Mouse (Mus musculus) MEL (cell line): Measurements from ENCODE around the gene Gstm4.

Source experiments
- CHD2 ChIP-seq: IDR thresholded peaks from 2 replicates; pipeline ENCODE4 v1.6.1; 2011; ENCODE audit warnings: low read length, improper control_type of control experiment
- CTCF ChIP-seq, 3 experiments: IDR thresholded peaks in 2 of 3; conservative IDR thresholded peaks in 1 of 3; 2 replicates each; pipeline ENCODE4 v1.5.1; 2011 to 2012; ENCODE audit warnings: low read length in 3 of 3, low read depth in 2 of 3, mild to moderate bottlenecking in 2 of 3, improper control_type of control experiment in 1 of 3, inconsistent platforms in 1 of 3, mixed read lengths in 1 of 3, moderate library complexity in 1 of 3; ENCODE audit not compliant: control insufficient read depth in 1 of 3, insufficient read depth in 1 of 3, poor library complexity in 1 of 3, severe bottlenecking in 1 of 3
- TAL1 ChIP-seq: IDR thresholded peaks from 2 replicates; pipeline ENCODE4 v1.6.1; 2012; ENCODE audit warnings: mild to moderate bottlenecking, inconsistent platforms, low read length, moderate library complexity, mixed read lengths
- USF2 ChIP-seq, 2 experiments: IDR thresholded peaks; 2 replicates each; pipeline ENCODE4 v1.6.1; 2011 to 2012; ENCODE audit warnings: improper control_type of control experiment in 2 of 2, low read length in 2 of 2, borderline replicate concordance in 1 of 2, inconsistent platforms in 1 of 2, low read depth in 1 of 2, mild to moderate bottlenecking in 1 of 2; ENCODE audit not compliant: insufficient read depth in 1 of 2

DNA sequence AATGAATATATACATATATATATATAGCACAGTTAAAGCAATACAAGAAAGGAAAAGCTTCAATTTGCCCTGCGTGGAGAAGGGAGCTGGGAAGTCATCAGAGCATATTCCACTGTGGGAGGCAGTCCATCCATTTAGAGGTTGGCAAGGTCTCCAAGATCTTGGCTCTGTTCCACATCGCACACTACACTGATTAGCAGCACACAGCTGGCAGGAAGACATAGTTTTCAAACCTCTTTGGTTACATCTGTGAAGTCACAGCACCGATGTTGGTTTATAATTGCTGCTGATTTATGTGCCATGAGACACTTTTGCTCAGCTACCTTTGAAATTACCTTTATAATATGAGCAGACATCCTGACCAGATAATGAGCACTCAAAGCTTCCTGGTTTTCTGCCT is 3.6 kb upstream of the Gstm4 start:
- no peak for TF ChIP-seq CHD2
- TF ChIP-seq USF2 (IDR thresholded peaks at IDR 0.05; ENCODE audit: borderline replicate concordance in 1 of 2, insufficient read depth in 1 of 2, low read depth in 1 of 2, low read length in 2 of 2) = no peak
- no peak for TF ChIP-seq CTCF (IDR thresholded peaks at IDR 0.05 in 2 of 3, conservative IDR thresholded peaks at IDR 0.05 in 1 of 3; ENCODE audit: control insufficient read depth in 1 of 3, insufficient read depth in 1 of 3, low read depth in 2 of 3, low read length in 3 of 3, poor library complexity in 1 of 3, severe bottlenecking in 1 of 3)
- no peak for TF ChIP-seq TAL1
